Mouse (Mus musculus): Measurements from ENCODE around the gene Tmem176b.

Tmem176b gene

DNA sequence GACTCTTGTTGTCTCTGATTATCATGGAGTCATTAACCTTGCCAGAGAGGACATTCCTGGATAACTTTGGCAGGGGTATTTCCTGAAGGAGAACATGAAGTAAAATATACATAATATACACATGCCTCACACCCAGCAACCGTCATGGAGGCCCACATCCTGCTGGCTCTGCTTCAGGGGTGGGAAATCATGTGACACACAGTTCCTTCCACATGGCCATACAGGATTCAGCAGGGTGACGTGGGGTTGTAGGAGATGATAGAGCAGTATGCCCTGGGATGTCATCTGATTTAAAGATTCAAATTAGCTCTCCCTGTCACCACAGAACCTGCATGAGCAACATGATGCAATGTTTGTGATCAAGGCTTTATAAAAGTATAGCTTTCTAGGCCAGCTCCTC, 53.4 kb downstream of the Tmem176b start:
- DNase-seq (ENCODE audit: low spot score), result no peak

DNA sequence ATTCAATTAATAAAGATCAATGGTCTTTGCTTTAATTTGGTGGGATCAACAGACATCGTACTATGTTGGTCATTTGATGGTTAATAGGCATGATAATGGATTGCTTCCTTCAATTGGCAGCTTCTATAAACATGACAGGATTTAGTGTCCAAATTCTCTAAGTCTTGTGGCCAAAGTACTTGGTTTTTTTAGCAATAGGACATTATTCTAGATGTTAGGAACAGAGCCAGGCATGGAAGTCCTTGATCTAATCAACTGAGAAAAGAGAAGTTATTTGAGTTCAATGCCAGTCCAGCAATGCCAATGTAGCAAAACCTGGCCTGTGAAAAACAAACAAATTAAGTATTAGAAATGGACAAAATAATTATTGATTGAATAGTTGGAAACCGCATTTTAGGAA, 55.7 kb downstream of the Tmem176b start:
- DNase-seq (ENCODE audit: low spot score), result no peak

DNA sequence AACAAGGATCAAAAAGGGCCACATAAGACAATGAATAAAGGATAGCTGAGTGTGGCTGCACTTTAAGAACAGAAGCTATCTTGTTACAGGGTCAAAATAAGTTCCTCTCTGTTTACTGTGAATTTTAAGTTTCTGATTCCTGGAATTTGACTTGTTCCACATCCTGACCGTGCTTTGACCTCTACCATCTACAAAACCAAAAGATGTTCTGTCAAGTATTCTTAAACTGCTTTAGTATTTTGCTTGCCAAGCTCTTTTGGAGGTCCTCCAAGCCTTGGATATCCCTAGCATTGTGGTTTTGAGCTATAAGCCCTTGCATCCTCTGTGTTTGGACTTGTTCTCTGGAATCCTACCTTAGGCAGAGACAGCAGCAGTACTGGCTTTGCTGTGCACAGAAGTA, 56.1 kb downstream of the Tmem176b start:
- no peak for DNase-seq (ENCODE audit: low spot score)

DNA sequence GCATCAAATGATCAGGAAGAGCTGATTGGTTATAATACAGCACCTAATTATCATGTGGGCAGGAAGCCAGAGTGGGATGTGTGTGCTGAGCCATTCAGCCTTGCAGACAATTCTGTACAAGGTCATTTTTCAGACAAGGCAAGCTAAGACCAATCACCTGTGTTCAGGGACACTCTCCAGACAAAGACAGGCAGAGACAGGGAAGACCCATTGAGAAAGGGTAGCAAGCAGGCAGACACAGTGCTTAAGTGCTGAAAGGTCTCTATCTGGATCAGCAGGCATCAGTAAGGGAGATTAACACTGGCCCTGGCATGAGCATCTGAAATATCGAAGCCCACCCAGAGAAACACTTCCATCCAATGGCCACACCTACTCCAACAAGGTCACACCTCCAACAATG, 56.9 kb downstream of the Tmem176b start:
- no peak for DNase-seq (ENCODE audit: low spot score)

Data from testis, postnatal 10 days (tissue).